Mouse (Mus musculus) c-Kit-positive CD71-positive TER-119-negative erythroid progenitor cells, embryonic 14.5 days (primary cell): ENCODE measurements at regions not wholly inside any gene's neighbourhood (a gene's known extent, or its start where the extent isn't known, plus 50 kb on each side); places are given as distances from the start of the nearest gene placed in this dataset.

Experiments
- DNase-seq: peaks from one replicate; pipeline ENCODE4 v3.0.0-alpha.2; 2013; ENCODE audit warnings: low read depth

- DNase-seq, result no peak
Measured at GRCm38 (mm10) chr15:34775714-34776113, 418.0 kb upstream of the 9430069I07Rik start.

DNA sequence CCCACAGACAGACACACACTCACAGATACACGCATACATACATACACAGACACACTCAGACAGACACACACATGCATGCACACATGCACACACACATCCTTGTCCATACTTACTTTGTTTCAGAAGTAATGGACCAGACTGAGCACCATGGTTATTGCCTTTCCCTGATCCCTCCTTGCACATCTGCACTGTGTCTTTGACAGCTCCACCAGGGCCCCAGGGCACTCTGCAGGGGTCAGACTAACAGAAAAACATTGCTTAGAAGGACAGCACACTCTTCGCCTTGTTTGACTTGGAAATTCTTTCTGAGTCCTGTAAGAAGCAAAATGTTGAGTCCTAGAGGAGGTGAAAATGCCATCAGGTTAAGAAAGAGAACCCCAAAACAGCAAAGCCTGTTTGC lies 394.1 kb upstream of the 9430069I07Rik start:
- no peak for DNase-seq

GRCm38 (mm10) chr15:34751021-34751420 lies 393.3 kb upstream of the 9430069I07Rik start:
- DNase-seq, result no peak

- DNase-seq, result no peak
Measured at GRCm38 (mm10) chr15:34747111-34747510, 389.4 kb upstream of the 9430069I07Rik start.

DNA sequence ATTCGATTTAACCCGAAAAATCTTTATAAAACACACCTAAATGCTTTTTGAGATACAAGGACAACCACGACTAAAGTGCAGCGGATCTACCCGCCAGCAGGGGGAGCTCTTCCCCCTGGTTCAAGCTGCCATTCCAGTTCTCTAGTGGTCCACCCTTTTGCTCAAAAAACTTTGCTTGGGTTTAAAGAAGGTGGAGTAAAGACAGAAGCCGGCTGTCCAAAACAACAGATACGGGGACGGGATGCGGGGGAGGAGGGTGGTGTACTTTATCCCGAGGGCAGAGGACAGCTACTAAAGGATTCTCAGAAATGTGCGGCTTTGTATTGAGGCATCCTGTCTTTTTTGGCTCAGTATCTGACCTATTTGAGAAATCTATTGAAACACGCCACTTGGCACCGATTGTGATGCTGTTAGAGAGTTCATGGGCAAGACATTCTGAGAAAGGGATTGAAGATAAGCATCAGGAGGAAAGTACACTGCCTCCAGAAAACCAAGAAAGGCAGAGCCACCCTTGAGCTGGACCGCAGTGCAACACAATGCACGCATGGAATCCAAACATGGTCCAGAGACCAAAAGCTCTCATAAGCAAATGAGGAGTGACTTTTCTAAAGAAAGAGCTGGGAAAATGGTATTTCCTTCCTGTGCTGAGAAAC lies 385.6 kb upstream of the 9430069I07Rik start:
- DNase-seq, result peak; percentile 34

DNA sequence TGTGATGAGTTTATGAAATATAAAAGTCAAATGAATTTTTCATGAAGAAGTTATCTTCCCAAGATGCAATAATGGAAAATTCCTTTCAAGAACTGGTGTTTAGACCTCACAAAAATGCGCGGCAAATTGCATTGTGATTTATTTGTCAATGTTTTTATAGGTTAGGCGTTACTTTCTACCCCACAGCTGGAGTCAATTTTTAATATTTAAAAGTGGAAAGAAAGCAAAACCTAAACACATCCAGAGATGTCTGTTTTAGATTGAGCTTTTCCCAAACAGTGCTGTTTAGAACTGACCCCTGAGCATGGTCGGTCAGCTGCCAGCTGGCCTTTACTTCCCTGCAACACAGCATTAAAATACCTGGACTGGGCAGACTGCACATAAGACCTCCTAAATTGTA lies 383.8 kb upstream of the 9430069I07Rik start:
- DNase-seq, result no peak
